Mouse (Mus musculus) ES-E14 (cell line): Measurements from ENCODE around the gene Bcap31. TPM values are rescaled to one million over a fixed set of nuclear protein-coding genes. Genes with fewer than 3 reads are reported as not detected.

Experiments used
- DNase-seq: peaks from one replicate; pipeline ENCODE4 v3.0.0-alpha.2; 2013; ENCODE audit warnings: low read depth, low spot score
- H3K27ac ChIP-seq: 2 replicates; pipeline ENCODE4 v1.5.1; 2012; ENCODE audit warnings: low read depth, mild to moderate bottlenecking, low read length, moderate library complexity, mixed read lengths; ENCODE audit not compliant: poor library complexity, insufficient read depth, severe bottlenecking
- H3K36me3 ChIP-seq: 2 replicates; pipeline ENCODE4 v1.6.1; 2012; ENCODE audit warnings: mild to moderate bottlenecking, low read length, moderate library complexity, mixed read lengths; ENCODE audit not compliant: control insufficient read depth, poor library complexity, insufficient read depth, severe bottlenecking
- H3K4me1 ChIP-seq, 2 experiments: fragments of 150-350 bp in 1 of 2; sonication (generic) in 1 of 2; 2 replicates each; pipeline ENCODE4 v1.6.1; 2012; ENCODE audit warnings: low read length in 2 of 2, mild to moderate bottlenecking in 1 of 2, mixed read lengths in 1 of 2; ENCODE audit not compliant: control insufficient read depth in 2 of 2, insufficient read depth in 2 of 2, poor library complexity in 1 of 2
- H3K4me3 ChIP-seq, 2 experiments: fragments of 150-350 bp in 1 of 2; sonication (generic) in 1 of 2; 2 replicates each; pipeline ENCODE4 v1.5.1; 2012; ENCODE audit warnings: low read length in 2 of 2, low read depth in 1 of 2, mild to moderate bottlenecking in 1 of 2, mixed read lengths in 1 of 2; ENCODE audit not compliant: insufficient read depth in 1 of 2, poor library complexity in 1 of 2, severe bottlenecking in 1 of 2
- H3K9ac ChIP-seq: 2 replicates; pipeline ENCODE4 v1.6.1; 2012; ENCODE audit warnings: low read depth, mild to moderate bottlenecking, low read length, mixed read lengths; ENCODE audit not compliant: poor library complexity, insufficient read depth, severe bottlenecking
- H3K9me3 ChIP-seq: fragments of 150-350 bp; sonication (generic); 2 replicates; pipeline ENCODE4 v1.6.1; 2012; ENCODE audit warnings: low read depth, mild to moderate bottlenecking, low read length; ENCODE audit not compliant: control insufficient read depth, insufficient read depth
- CHD2 ChIP-seq: IDR thresholded peaks from 2 replicates; pipeline ENCODE4 v1.6.1; 2014; ENCODE audit warnings: mild to moderate bottlenecking, low read depth, low read length, inconsistent platforms
- HCFC1 ChIP-seq: IDR thresholded peaks from 2 replicates; pipeline ENCODE4 v1.6.1; 2012; ENCODE audit warnings: low read length, inconsistent platforms, borderline replicate concordance; ENCODE audit not compliant: insufficient read depth
- MAFK ChIP-seq: IDR thresholded peaks from 2 replicates; pipeline ENCODE4 v1.6.1; 2014; ENCODE audit warnings: mild to moderate bottlenecking, low read depth, low read length, inconsistent platforms; ENCODE audit not compliant: insufficient read depth
- ZC3H11A ChIP-seq: IDR thresholded peaks from 2 replicates; pipeline ENCODE4 v1.6.1; 2012; ENCODE audit warnings: low read depth, mild to moderate bottlenecking, inconsistent platforms, low read length, borderline replicate concordance
- ZNF384 ChIP-seq: IDR thresholded peaks from 2 replicates; pipeline ENCODE4 v1.6.1; 2012; ENCODE audit warnings: low read depth, low read length, inconsistent platforms
- in situ Hi-C, 2 experiments: fragments of 600-800 bp; cut with MboI; formaldehyde crosslinking; loops; one replicate each; pipeline ENCODE4 v1.15.1; 2025; ENCODE audit warnings: low sequenced_read_pairs in 2 of 2, inconsistent platforms in 1 of 2; ENCODE audit not compliant: unreplicated experiment in 2 of 2
- total RNA-seq: library from RNA; depleted of rRNA; stranded (reverse); fragments of 300-350 nt; gene quantifications from 2 replicates; pipeline ENCODE4 v1.2.3, GENCODE M21; 2012

Gene Bcap31
- total RNA-seq, 1 experiment: 246 TPM

- Histone ChIP-seq H3K9me3 (no peaks in the 10 kb centered on the region), H3K27ac (no peak overlapping the region), H3K36me3 (no peaks in the 10 kb centered on the region), H3K4me3 (no peak overlapping the region), H3K4me1 (peaks cover 0 to 7% of the 10 kb centered on the region in 2 experiments; a peak in 1 of 4 replicates), H3K9ac (no peak overlapping the region)
- in situ Hi-C loops: loop anchor here in 1 of 2 experiments (10.0 to 25.0 kb wide), 2 partner anchors 84 to 621 kb away; partner anchors contain the start of gene Pnma5
- no peak for DNase-seq
- no peak for TF ChIP-seq CHD2
- no peak for TF ChIP-seq HCFC1
- TF ChIP-seq ZC3H11A: no peak
- no peak for TF ChIP-seq MAFK
- TF ChIP-seq ZNF384: no peak
These were observed 57.6 kb downstream of the Bcap31 start for GRCm38 (mm10) chrX:73658391-73658790.

- Histone ChIP-seq H3K4me3 (no peak overlapping the region), H3K4me1 (peaks cover 0 to 7% of the 10 kb centered on the region in 2 experiments; a peak in 1 of 4 replicates)
These were observed 60.4 kb downstream of the Bcap31 start for GRCm38 (mm10) chrX:73655529-73655928.

GRCm38 (mm10) chrX:73654177-73654576 lies 61.8 kb downstream of the Bcap31 start:
- DNase-seq: no peak
- Histone ChIP-seq H3K9ac (no peak overlapping the region; the same call in 1 of the 2 replicates), H3K4me1 (peaks cover 0 to 7% of the 10 kb centered on the region in 2 experiments; a peak in 1 of 4 replicates), H3K4me3 (no peak overlapping the region; a peak in 1 of 4 replicates), H3K9me3 (no peaks in the 10 kb centered on the region), H3K36me3 (no peaks in the 10 kb centered on the region), H3K27ac (no peak overlapping the region)
- TF ChIP-seq HCFC1 (no peak), ZC3H11A (peak; percentile 86; the same call in 1 of the 2 replicates)
- in situ Hi-C loops: loop anchor here in 1 of 2 experiments (10.0 to 25.0 kb wide), 2 partner anchors 79 to 617 kb away; partner anchors contain the start of gene Pnma5

More at GRCm38 (mm10) chrX:73655529-73655928, 60.4 kb downstream of the Bcap31 start:
- TF ChIP-seq ZNF384 (no peak), HCFC1 (no peak), ZC3H11A (no peak), CHD2 (no peak), MAFK (no peak)
- no peak for DNase-seq
- in situ Hi-C loops: loop anchor here in 1 of 2 experiments (10.0 to 25.0 kb wide), 2 partner anchors 81 to 618 kb away; partner anchors contain the start of gene Pnma5
- no peaks in the 10 kb centered on the region for H3K9me3 ChIP-seq
- H3K36me3 ChIP-seq: no peaks in the 10 kb centered on the region
- H3K9ac ChIP-seq: no peak overlapping the region
- H3K27ac ChIP-seq: no peak overlapping the region

GRCm38 (mm10) chrX:73653392-73653791 lies 62.6 kb downstream of the Bcap31 start:
- Histone ChIP-seq H3K4me1 (0 out of 4 replicates have a peak, but pooled peaks cover 0 to 1% of the 10 kb centered on the region in 2 experiments), H3K36me3 (no peaks in the 10 kb centered on the region), H3K4me3 (no peak overlapping the region), H3K9ac (no peak overlapping the region), H3K27ac (no peak overlapping the region), H3K9me3 (no peaks in the 10 kb centered on the region)
- in situ Hi-C loops: loop anchor here in 1 of 2 experiments (10.0 to 25.0 kb wide), 2 partner anchors 79 to 616 kb away; partner anchors contain the start of gene Pnma5
- TF ChIP-seq ZNF384 (no peak), CHD2 (no peak), HCFC1 (no peak), ZC3H11A (no peak), MAFK (no peak)
- no peak for DNase-seq

GRCm38 (mm10) chrX:73650869-73651268 lies 65.1 kb downstream of the Bcap31 start:
- Histone ChIP-seq H3K27ac (no peak overlapping the region), H3K9me3 (no peaks in the 10 kb centered on the region), H3K9ac (no peak overlapping the region), H3K4me1 (no peaks in the 10 kb centered on the region), H3K36me3 (no peaks in the 10 kb centered on the region), H3K4me3 (no peak overlapping the region)
- no peak for DNase-seq
- TF ChIP-seq CHD2: no peak
- in situ Hi-C loops: loop anchor here in 1 of 2 experiments (10.0 to 25.0 kb wide), 2 partner anchors 76 to 614 kb away; partner anchors contain the start of gene Pnma5
